Mouse (Mus musculus) stomach, postnatal 0 days (tissue): ENCODE measurements around the gene Farp2.

Experiments used
- CTCF ChIP-seq: IDR thresholded peaks from 2 replicates; pipeline ENCODE4 v1.5.1; 2016; ENCODE audit warnings: antibody characterized with exemption, low read depth, mild to moderate bottlenecking, moderate library complexity
- EP300 ChIP-seq: optimal IDR thresholded peaks from 2 replicates; pipeline ENCODE3; 2016; ENCODE audit warnings: antibody characterized with exemption

GRCm38 (mm10) chr1:93513221-93513620 lies 1.3 kb downstream of the Farp2 start:
- TF ChIP-seq CTCF (no peak), EP300 (no peak)
